Mouse (Mus musculus) stomach, embryonic 15.5 days (tissue): ENCODE measurements around the gene Synpo2. TPM values are rescaled to one million over a fixed set of nuclear protein-coding genes. Genes with fewer than 3 reads are reported as not detected.
A peak's percentile ranks its signal among the peaks of the same experiment; 100 is the strongest.
"Not testable (repeated sequence)": the region's sequence is repeated elsewhere in the genome, so short reads cannot be mapped to it uniquely, and the experiment has no call there.

Experiments
- ATAC-seq: fragments of 200-750 bp; cut with Nextera tagmentation; 2 replicates; pipeline ENCODE4 v1.8.0; 2017; ENCODE audit warnings: low read depth, moderate number of reproducible peaks, moderate TSS enrichment; ENCODE audit not compliant: insufficient read depth, low FRiP score
- H3K27ac ChIP-seq: fragments of 300-500 bp; sonication (generic); 2 replicates; pipeline ENCODE4 v1.5.1; 2015; ENCODE audit warnings: mild to moderate bottlenecking, inconsistent platforms
- H3K27me3 ChIP-seq: fragments of 300-500 bp; sonication (generic); replicated peaks from 2 replicates; pipeline ENCODE4 v1.6.1; 2015; ENCODE audit warnings: inconsistent platforms
- H3K36me3 ChIP-seq: fragments of 300-500 bp; sonication (generic); 2 replicates; pipeline ENCODE4 v1.6.1; 2015; ENCODE audit warnings: inconsistent platforms
- H3K4me1 ChIP-seq: fragments of 300-500 bp; sonication (generic); 2 replicates; pipeline ENCODE4 v1.6.1; 2015; ENCODE audit warnings: inconsistent platforms
- H3K4me2 ChIP-seq: fragments of 300-500 bp; sonication (generic); 2 replicates; pipeline ENCODE4 v1.6.1; 2015; ENCODE audit warnings: mild to moderate bottlenecking, inconsistent platforms
- H3K4me3 ChIP-seq: fragments of 300-500 bp; sonication (generic); replicated peaks from 2 replicates; pipeline ENCODE4 v1.5.1; 2015; ENCODE audit warnings: inconsistent platforms
- H3K9ac ChIP-seq: fragments of 300-500 bp; sonication (generic); 2 replicates; pipeline ENCODE4 v1.6.1; 2015; ENCODE audit warnings: inconsistent platforms
- H3K9me3 ChIP-seq: fragments of 300-500 bp; sonication (generic); 2 replicates; pipeline ENCODE4 v1.6.1; 2016; ENCODE audit warnings: inconsistent platforms
- WGBS: fragments of 180-500 bp; shearing (Covaris S2); methylation state at CpG from one replicate; pipeline ENCODE4 v1.1.7; 2015; 5-methylcytosine and 5-hydroxymethylcytosine counted together
- polyA plus RNA-seq: library from polyadenylated mRNA; unstranded; fragments of >200 nt; fragmentation: Nextera tagmentation; extraction: Ambion mirVana; gene quantifications from 2 replicates; pipeline ENCODE4 v1.2.1, GENCODE M21; 2015

The Synpo2 gene
- polyA plus RNA-seq, 1 experiment from 2014 or later = 28.0 TPM

- no peak overlapping the region for H3K9ac ChIP-seq
- 67% methylated on average over 6 of the region's 6 CpGs for WGBS
- H3K9me3 ChIP-seq = no peaks in the 10 kb centered on the region
- H3K4me1 ChIP-seq = no peaks in the 10 kb centered on the region; the same call in 1 of the 2 replicates
- ATAC-seq = no peak
- H3K36me3 ChIP-seq = no peaks in the 10 kb centered on the region
- H3K27ac ChIP-seq = no peak overlapping the region
- H3K27me3 ChIP-seq = no peaks in the 10 kb centered on the region
- no peak overlapping the region for H3K4me2 ChIP-seq
- H3K4me3 ChIP-seq = no peak overlapping the region
These were observed 94.9 kb downstream of the Synpo2 start for GRCm38 (mm10) chr3:123141069-123141468.

GRCm38 (mm10) chr3:123140134-123140533 lies 95.8 kb downstream of the Synpo2 start:
- WGBS = 87% methylated on average over 3 of the region's 3 CpGs

GRCm38 (mm10) chr3:123139619-123140018 lies 96.3 kb downstream of the Synpo2 start:
- 0 out of 2 replicates have a peak overlapping the region, but pooled peaks have one; percentile 18 for H3K27ac ChIP-seq
- 62% methylated on average over 5 of the region's 5 CpGs for WGBS
- H3K9ac ChIP-seq = no peak overlapping the region
- no peak overlapping the region for H3K4me2 ChIP-seq
- no peaks in the 10 kb centered on the region for H3K9me3 ChIP-seq
- no peak for ATAC-seq
- H3K4me3 ChIP-seq = no peak overlapping the region
- no peaks in the 10 kb centered on the region for H3K36me3 ChIP-seq
- H3K4me1 ChIP-seq = no peaks in the 10 kb centered on the region; the same call in 1 of the 2 replicates
- no peaks in the 10 kb centered on the region for H3K27me3 ChIP-seq

More at GRCm38 (mm10) chr3:123140134-123140533, 95.8 kb downstream of the Synpo2 start:
- no peak overlapping the region for H3K9ac ChIP-seq
- no peak overlapping the region for H3K27ac ChIP-seq
- no peak for ATAC-seq
- no peaks in the 10 kb centered on the region for H3K9me3 ChIP-seq
- no peaks in the 10 kb centered on the region; the same call in 1 of the 2 replicates for H3K4me1 ChIP-seq
- H3K4me3 ChIP-seq = no peak overlapping the region
- no peak overlapping the region for H3K4me2 ChIP-seq
- H3K27me3 ChIP-seq = no peaks in the 10 kb centered on the region
- no peaks in the 10 kb centered on the region for H3K36me3 ChIP-seq

GRCm38 (mm10) chr3:123138274-123139003 lies 97.5 kb downstream of the Synpo2 start:
- H3K27me3 ChIP-seq = no peaks in the 10 kb centered on the region
- no peaks in the 10 kb centered on the region for H3K36me3 ChIP-seq
- no peak overlapping the region for H3K9ac ChIP-seq
- no peaks in the 10 kb centered on the region; the same call in 1 of the 2 replicates for H3K4me1 ChIP-seq
- H3K4me3 ChIP-seq = no peak overlapping the region
- no peaks in the 10 kb centered on the region for H3K9me3 ChIP-seq
- H3K27ac ChIP-seq = peak overlapping the region; percentile 72
- H3K4me2 ChIP-seq = 0 out of 2 replicates have a peak overlapping the region, but pooled peaks have one; percentile 9
- no peak; the same call in 1 of the 2 replicates for ATAC-seq
- 34% methylated on average over 6 of the region's 6 CpGs for WGBS

- H3K9me3 ChIP-seq = no peaks in the 10 kb centered on the region
- H3K4me3 ChIP-seq = no peak overlapping the region
- H3K9ac ChIP-seq = no peak overlapping the region
- WGBS = 52% methylated on average over 2 of the region's 2 CpGs
- H3K27me3 ChIP-seq = no peaks in the 10 kb centered on the region
- H3K36me3 ChIP-seq = no peaks in the 10 kb centered on the region
- ATAC-seq = no peak
- H3K27ac ChIP-seq = no peak overlapping the region
- H3K4me2 ChIP-seq = no peak overlapping the region
- H3K4me1 ChIP-seq = no peaks in the 10 kb centered on the region
These were observed 103.8 kb downstream of the Synpo2 start for GRCm38 (mm10) chr3:123132101-123132500.

GRCm38 (mm10) chr3:123131151-123131756 lies 104.7 kb downstream of the Synpo2 start:
- no peak overlapping the region for H3K4me2 ChIP-seq
- H3K4me1 ChIP-seq = no peaks in the 10 kb centered on the region
- 86% methylated on average over 6 of the region's 6 CpGs for WGBS
- H3K27ac ChIP-seq = no peak overlapping the region
- no peaks in the 10 kb centered on the region for H3K36me3 ChIP-seq
- H3K9me3 ChIP-seq = no peaks in the 10 kb centered on the region
- H3K9ac ChIP-seq = no peak overlapping the region
- ATAC-seq = no peak
- H3K4me3 ChIP-seq = no peak overlapping the region
- H3K27me3 ChIP-seq = no peaks in the 10 kb centered on the region

GRCm38 (mm10) chr3:123130314-123131150 lies 105.4 kb downstream of the Synpo2 start:
- Histone ChIP-seq H3K9me3 (no peaks in the 10 kb centered on the region), H3K4me2 (no peak overlapping the region), H3K4me3 (no peak overlapping the region), H3K27ac (no peak overlapping the region), H3K9ac (no peak overlapping the region), H3K4me1 (no peaks in the 10 kb centered on the region), H3K36me3 (no peaks in the 10 kb centered on the region), H3K27me3 (no peaks in the 10 kb centered on the region)
- WGBS = 77% methylated on average over 14 of the region's 14 CpGs
- no peak for ATAC-seq

GRCm38 (mm10) chr3:123128781-123129180 lies 107.2 kb downstream of the Synpo2 start:
- no peaks in the 10 kb centered on the region for H3K36me3 ChIP-seq
- H3K9me3 ChIP-seq = no peaks in the 10 kb centered on the region
- H3K4me3 ChIP-seq = no peak overlapping the region
- no peak overlapping the region for H3K9ac ChIP-seq
- 80% methylated on average over 8 of the region's 8 CpGs for WGBS
- H3K4me2 ChIP-seq = no peak overlapping the region
- no peaks in the 10 kb centered on the region for H3K4me1 ChIP-seq
- H3K27ac ChIP-seq = no peak overlapping the region
- ATAC-seq = no peak
- no peaks in the 10 kb centered on the region for H3K27me3 ChIP-seq

GRCm38 (mm10) chr3:123128091-123128490 lies 107.9 kb downstream of the Synpo2 start:
- ATAC-seq = no peak
- H3K4me1 ChIP-seq = no peaks in the 10 kb centered on the region
- no peak overlapping the region for H3K4me3 ChIP-seq
- WGBS = 70% methylated on average over 7 of the region's 7 CpGs
- H3K9ac ChIP-seq = no peak overlapping the region
- H3K27ac ChIP-seq = no peak overlapping the region
- no peaks in the 10 kb centered on the region for H3K9me3 ChIP-seq
- no peak overlapping the region for H3K4me2 ChIP-seq
- H3K27me3 ChIP-seq = no peaks in the 10 kb centered on the region
- H3K36me3 ChIP-seq = no peaks in the 10 kb centered on the region

- ATAC-seq, H3K9ac ChIP-seq, H3K9me3 ChIP-seq, H3K27ac ChIP-seq, H3K4me1 ChIP-seq, H3K4me2 ChIP-seq, H3K36me3 ChIP-seq, H3K4me3 ChIP-seq, H3K27me3 ChIP-seq: not testable (repeated sequence)
- 88% methylated on average over 4 of the region's 4 CpGs for WGBS
These were observed 109.2 kb downstream of the Synpo2 start for GRCm38 (mm10) chr3:123126741-123127140.

- no peak overlapping the region for H3K4me3 ChIP-seq
- no peaks in the 10 kb centered on the region for H3K9me3 ChIP-seq
- no peak overlapping the region for H3K9ac ChIP-seq
- H3K4me1 ChIP-seq = 0 out of 2 replicates have a peak, but pooled peaks cover 2% of the 10 kb centered on the region
- no peaks in the 10 kb centered on the region for H3K27me3 ChIP-seq
- no peak overlapping the region for H3K4me2 ChIP-seq
- no peak for ATAC-seq
- H3K27ac ChIP-seq = no peak overlapping the region; the same call in 1 of the 2 replicates
- H3K36me3 ChIP-seq = no peaks in the 10 kb centered on the region
- WGBS = 79% methylated on average over 8 of the region's 8 CpGs
These were observed 112.1 kb downstream of the Synpo2 start for GRCm38 (mm10) chr3:123123817-123124216.
